Mouse (Mus musculus) brain, embryonic 14.5 days (tissue): Measurements from ENCODE around the gene Hs1bp3. TPM values are rescaled to one million over a fixed set of nuclear protein-coding genes. Genes with fewer than 3 reads are reported as not detected.
A peak's percentile ranks its signal among the peaks of the same experiment; 100 is the strongest.

Source experiments
- DNase-seq: peaks from one replicate; pipeline ENCODE4 v3.0.0-alpha.2; 2011; ENCODE audit warnings: low read depth
- CTCF ChIP-seq: fragments of 200-500 bp; IDR thresholded peaks from 2 replicates; pipeline ENCODE4 v1.5.1; 2012; ENCODE audit warnings: inconsistent platforms, mild to moderate bottlenecking, moderate library complexity, borderline replicate concordance; ENCODE audit not compliant: insufficient read depth, insufficient read length; ENCODE audit errors: extremely low read depth
- POLR2A ChIP-seq: fragments of 200-500 bp; IDR thresholded peaks from 2 replicates; pipeline ENCODE4 v1.6.1; 2012; ENCODE audit warnings: mild to moderate bottlenecking, inconsistent platforms, borderline replicate concordance; ENCODE audit not compliant: poor library complexity, insufficient read depth, insufficient read length, severe bottlenecking; ENCODE audit errors: extremely low read depth
- polyA plus RNA-seq: library from polyadenylated mRNA; depleted of rRNA; stranded (reverse); fragments of >200 nt; gene quantifications from 2 replicates; pipeline ENCODE4 v1.2.3, GENCODE M21; 2012; rRNA removed

Gene Hs1bp3
- polyA plus RNA-seq, result 11.1 and 11.7 TPM in 2 replicates

GRCm38 (mm10) chr12:8313270-8313771 lies at the start of gene Hs1bp3:
Gene Hs1bp3 (plus strand): TSS chr12:8313432.
- TF ChIP-seq CTCF (peak; percentile 89), POLR2A (peak; percentile 25; the same call in 1 of the 2 replicates)
- peak; percentile 91 for DNase-seq

GRCm38 (mm10) chr12:8266311-8266710 lies 46.9 kb upstream of the Hs1bp3 start:
- no peak for TF ChIP-seq CTCF
- no peak for TF ChIP-seq POLR2A
- DNase-seq, result no peak

GRCm38 (mm10) chr12:8269627-8270026 lies 43.6 kb upstream of the Hs1bp3 start:
- DNase-seq, result no peak
- TF ChIP-seq CTCF (no peak), POLR2A (no peak)

- no peak for DNase-seq
- no peak for TF ChIP-seq POLR2A
- TF ChIP-seq CTCF, result no peak
These were observed 41.8 kb upstream of the Hs1bp3 start for GRCm38 (mm10) chr12:8271405-8271804.

- no peak for TF ChIP-seq POLR2A
- no peak for TF ChIP-seq CTCF
- DNase-seq, result no peak
These were observed 39.6 kb upstream of the Hs1bp3 start for GRCm38 (mm10) chr12:8273471-8274171.

- TF ChIP-seq POLR2A (no peak), CTCF (no peak)
- no peak for DNase-seq
These were observed 37.8 kb upstream of the Hs1bp3 start for GRCm38 (mm10) chr12:8275424-8275823.

- DNase-seq, result no peak
- no peak for TF ChIP-seq CTCF
- TF ChIP-seq POLR2A, result no peak
These were observed 31.8 kb upstream of the Hs1bp3 start for GRCm38 (mm10) chr12:8281225-8282017.

GRCm38 (mm10) chr12:8287970-8288369 lies 25.3 kb upstream of the Hs1bp3 start:
- no peak for TF ChIP-seq CTCF
- no peak for TF ChIP-seq POLR2A
- no peak for DNase-seq

- no peak for TF ChIP-seq CTCF
- no peak for TF ChIP-seq POLR2A
- no peak for DNase-seq
These were observed 24.1 kb upstream of the Hs1bp3 start for GRCm38 (mm10) chr12:8289099-8289498.

GRCm38 (mm10) chr12:8289499-8289898 lies 23.7 kb upstream of the Hs1bp3 start:
- no peak for DNase-seq
- no peak for TF ChIP-seq CTCF
- no peak for TF ChIP-seq POLR2A

- peak; percentile 86 for DNase-seq
- no peak for TF ChIP-seq POLR2A
- no peak for TF ChIP-seq CTCF
These were observed 21.9 kb upstream of the Hs1bp3 start for GRCm38 (mm10) chr12:8291157-8291853.

GRCm38 (mm10) chr12:8295307-8295913 lies 17.8 kb upstream of the Hs1bp3 start:
- no peak for DNase-seq
- no peak for TF ChIP-seq CTCF
- TF ChIP-seq POLR2A, result no peak
